Mouse (Mus musculus) bone marrow macrophage, adult 2 months (primary cell): ENCODE results near the gene Olfr1090.

Source experiments
- CTCF ChIP-seq: IDR thresholded peaks from 2 replicates; pipeline ENCODE4 v1.5.1; 2012; ENCODE audit warnings: low read depth, mild to moderate bottlenecking, low read length, moderate library complexity
- POLR2A ChIP-seq: IDR thresholded peaks from 2 replicates; pipeline ENCODE4 v1.6.1; 2012; ENCODE audit warnings: mild to moderate bottlenecking, low read depth, low read length, borderline replicate concordance

DNA sequence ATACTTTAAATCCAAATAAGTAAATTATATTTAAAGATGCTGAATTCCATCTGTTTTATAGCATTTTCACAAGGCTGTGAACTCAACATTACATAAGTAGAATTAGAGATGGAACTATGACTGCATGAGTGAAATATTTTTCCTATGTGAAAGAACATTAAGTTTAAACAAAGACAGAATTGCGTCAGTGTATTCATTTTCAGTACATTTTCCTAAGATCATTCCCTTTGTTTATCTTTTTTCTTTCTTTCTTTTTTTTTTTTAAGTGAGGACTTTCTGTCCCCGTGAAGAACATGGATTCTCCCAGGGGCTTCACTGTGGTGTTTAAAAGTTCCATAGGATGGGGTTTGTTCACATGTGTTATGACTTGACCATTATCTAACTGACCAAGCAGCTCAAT is 23.4 kb upstream of the Olfr1090 start, which contains the start of gene Olfr1093:
- TF ChIP-seq POLR2A: no peak
- no peak for TF ChIP-seq CTCF
